Mouse (Mus musculus): ENCODE data around the gene Tas1r2. TPM values are rescaled to one million over a fixed set of nuclear protein-coding genes. Genes with fewer than 3 reads are reported as not detected.

Gene Tas1r2
- not detected in 2 replicates for total RNA-seq (2023)

DNA sequence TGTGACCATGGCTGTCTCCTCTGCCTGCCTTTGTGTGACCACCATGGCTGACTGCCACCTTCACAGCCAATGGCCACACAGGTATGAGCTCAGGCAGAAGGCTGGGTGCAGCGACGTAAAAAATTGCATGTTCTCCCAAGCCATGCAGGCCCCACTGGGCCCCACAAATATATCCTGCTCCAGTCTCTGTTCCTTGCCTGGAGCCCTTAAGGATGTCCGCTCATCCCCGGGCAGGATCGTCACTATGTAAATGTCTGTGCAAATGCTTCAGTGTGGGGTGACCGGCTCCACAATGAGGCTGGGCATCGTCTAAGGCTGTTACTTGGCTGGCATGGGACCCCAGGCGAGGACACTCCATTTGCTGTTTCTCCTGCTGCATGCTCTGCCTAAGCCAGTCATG lies at the start of gene Tas1r2:
Gene Tas1r2 (plus strand): TSS at position 301 of the 400 bp plus-strand sequence.

DNA sequence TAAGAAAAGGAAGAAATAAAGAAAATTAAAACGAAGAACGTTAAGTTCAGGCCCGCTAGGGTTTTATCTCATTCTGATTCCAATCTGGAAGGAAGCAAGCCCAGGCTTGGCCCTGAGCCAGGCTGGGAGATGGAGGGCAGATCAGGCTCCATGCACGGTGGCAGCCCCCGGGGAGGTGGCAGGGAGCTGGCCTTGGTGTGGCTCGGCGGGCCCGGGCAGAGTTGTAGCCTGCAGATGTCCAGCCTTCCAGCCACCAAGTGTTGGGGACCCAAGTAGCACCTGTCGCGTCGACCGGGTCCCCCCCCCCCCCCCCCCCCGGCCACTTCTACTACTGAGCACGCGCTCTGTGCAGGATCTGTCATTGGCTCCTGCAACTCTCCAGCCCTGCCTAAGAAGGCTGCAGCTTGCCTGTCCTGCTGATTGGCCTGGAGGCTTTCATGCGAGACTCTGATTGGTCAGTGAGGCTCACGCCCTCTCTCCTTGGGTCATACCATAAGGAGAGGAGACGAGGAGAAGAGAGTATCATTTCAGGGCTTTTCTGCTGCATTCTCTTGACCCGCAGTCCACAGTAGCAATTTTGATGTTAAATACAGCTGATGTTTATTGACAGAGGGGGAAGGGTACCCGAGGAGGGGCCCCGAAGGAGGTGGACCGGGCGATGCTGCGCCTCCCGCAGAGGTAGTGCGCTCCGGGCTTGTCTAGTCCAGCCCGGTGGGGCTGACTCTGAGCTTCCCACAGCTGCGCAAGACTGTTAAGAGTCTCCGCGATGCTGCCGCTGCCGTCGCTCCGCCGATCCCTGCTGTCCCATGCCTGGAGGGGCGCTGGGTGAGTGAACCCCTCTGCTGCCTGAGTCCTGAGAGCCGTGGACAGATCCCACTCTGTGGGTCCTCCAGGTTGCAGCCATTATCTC lies 30.7 kb upstream of the Tas1r2 start, which contains the start of gene Aldh4a1:
Gene Aldh4a1 (plus strand): TSS at position 494 of the 910 bp plus-strand sequence.

Other genes with a start within 250 kb of the Tas1r2 start
- 5.3 and 5.7 TPM in 2 replicates for gene Iffo2, start 123.0 kb upstream of the Tas1r2 start, total RNA-seq (2023)
- gene Gm21969, start 50.4 kb upstream of the Tas1r2 start, total RNA-seq (2023) = not detected in 2 replicates
- 10.4 and 12.9 TPM in 2 replicates for gene Aldh4a1, start 30.7 kb upstream of the Tas1r2 start, total RNA-seq (2023)
- gene Pax7, start 180.0 kb downstream of the Tas1r2 start, total RNA-seq (2023) = not detected in 2 replicates